Mouse (Mus musculus) myocyte (in vitro differentiated cells): ENCODE results near the gene Gadd45b. TPM values are rescaled to one million over a fixed set of nuclear protein-coding genes. Genes with fewer than 3 reads are reported as not detected.
A peak's percentile ranks its signal among the peaks of the same experiment; 100 is the strongest.

Experiments
- H3K27me3 ChIP-seq: one replicate; pipeline ENCODE4 v1.6.1; 2011; ENCODE audit not compliant: control insufficient read depth, insufficient read depth, insufficient read length
- H3K36me3 ChIP-seq: one replicate; pipeline ENCODE4 v1.6.1; 2011; ENCODE audit not compliant: control insufficient read depth, insufficient read depth
- H3K4me2 ChIP-seq: one replicate; pipeline ENCODE4 v1.6.1; 2011; ENCODE audit warnings: low read depth, control low read depth
- H3K4me3 ChIP-seq: one replicate; pipeline ENCODE4 v1.5.1; 2011; ENCODE audit warnings: mild to moderate bottlenecking, control low read depth, moderate library complexity
- H3K79me2 ChIP-seq: one replicate; pipeline ENCODE4 v1.6.1; 2011; ENCODE audit not compliant: control insufficient read depth, insufficient read depth
- H3ac ChIP-seq: one replicate; pipeline ENCODE4 v1.6.1; 2011; ENCODE audit not compliant: control insufficient read depth, insufficient read length
- CEBPB ChIP-seq: IDR thresholded peaks from 2 replicates; pipeline ENCODE4 v1.6.1; 2011; ENCODE audit warnings: mild to moderate bottlenecking, moderate library complexity; ENCODE audit not compliant: poor library complexity, insufficient read depth, severe bottlenecking
- E2F4 ChIP-seq: IDR thresholded peaks from one replicate; pipeline ENCODE4 v1.6.1; 2011; ENCODE audit warnings: mild to moderate bottlenecking, control low read depth, moderate library complexity; ENCODE audit not compliant: insufficient read depth
- MAX ChIP-seq: IDR thresholded peaks from one replicate; pipeline ENCODE4 v1.6.1; 2011; ENCODE audit warnings: low read depth, mild to moderate bottlenecking, control low read depth
- MYOD1 ChIP-seq, 3 experiments: IDR thresholded peaks; one replicate each; pipeline ENCODE4 v1.6.1; 2011; ENCODE audit warnings: control low read depth in 2 of 3, low read depth in 2 of 3, mild to moderate bottlenecking in 2 of 3, moderate library complexity in 1 of 3; ENCODE audit not compliant: insufficient read length in 2 of 3, control insufficient read depth in 1 of 3
- MYOG ChIP-seq, 3 experiments: IDR thresholded peaks; one replicate each; pipeline ENCODE4 v1.6.1; 2011; ENCODE audit warnings: control low read depth in 2 of 3, low read depth in 2 of 3, mild to moderate bottlenecking in 2 of 3; ENCODE audit not compliant: insufficient read length in 2 of 3, control insufficient read depth in 1 of 3, insufficient read depth in 1 of 3
- POLR2A ChIP-seq: IDR thresholded peaks from one replicate; pipeline ENCODE4 v1.6.1; 2011; ENCODE audit warnings: low read depth, mild to moderate bottlenecking, control low read depth, moderate library complexity; ENCODE audit not compliant: insufficient read length
- POLR2AphosphoS2 ChIP-seq: IDR thresholded peaks from one replicate; pipeline ENCODE4 v1.6.1; 2011; ENCODE audit warnings: low read depth, control low read depth; ENCODE audit not compliant: insufficient read length
- REST ChIP-seq: IDR thresholded peaks from one replicate; pipeline ENCODE4 v1.6.1; 2011; ENCODE audit warnings: mild to moderate bottlenecking, control low read depth, moderate library complexity; ENCODE audit not compliant: insufficient read depth, insufficient read length
- SRF ChIP-seq: IDR thresholded peaks from one replicate; pipeline ENCODE4 v1.6.1; 2011; ENCODE audit warnings: low read depth; ENCODE audit not compliant: control insufficient read depth, insufficient read length
- TCF12 ChIP-seq: IDR thresholded peaks from one replicate; pipeline ENCODE4 v1.6.1; 2011; ENCODE audit warnings: mild to moderate bottlenecking, control low read depth; ENCODE audit not compliant: poor library complexity, insufficient read depth, severe bottlenecking
- TCF3 ChIP-seq: IDR thresholded peaks from one replicate; pipeline ENCODE4 v1.6.1; 2011; ENCODE audit warnings: low read depth, control low read depth; ENCODE audit not compliant: insufficient read length
- USF1 ChIP-seq: IDR thresholded peaks from one replicate; pipeline ENCODE4 v1.6.1; 2011; ENCODE audit warnings: low read depth, mild to moderate bottlenecking, control low read depth, moderate library complexity
- polyA plus RNA-seq: library from polyadenylated mRNA; unstranded; fragments of >200 nt; fragmentation: generic; extraction: Trizol; gene quantifications from one replicate; pipeline ENCODE4 v1.2.1, GENCODE M21; 2012; ENCODE audit warnings: missing spikeins

Gadd45b gene
- polyA plus RNA-seq, 1 experiment, result 52.2 TPM

DNA sequence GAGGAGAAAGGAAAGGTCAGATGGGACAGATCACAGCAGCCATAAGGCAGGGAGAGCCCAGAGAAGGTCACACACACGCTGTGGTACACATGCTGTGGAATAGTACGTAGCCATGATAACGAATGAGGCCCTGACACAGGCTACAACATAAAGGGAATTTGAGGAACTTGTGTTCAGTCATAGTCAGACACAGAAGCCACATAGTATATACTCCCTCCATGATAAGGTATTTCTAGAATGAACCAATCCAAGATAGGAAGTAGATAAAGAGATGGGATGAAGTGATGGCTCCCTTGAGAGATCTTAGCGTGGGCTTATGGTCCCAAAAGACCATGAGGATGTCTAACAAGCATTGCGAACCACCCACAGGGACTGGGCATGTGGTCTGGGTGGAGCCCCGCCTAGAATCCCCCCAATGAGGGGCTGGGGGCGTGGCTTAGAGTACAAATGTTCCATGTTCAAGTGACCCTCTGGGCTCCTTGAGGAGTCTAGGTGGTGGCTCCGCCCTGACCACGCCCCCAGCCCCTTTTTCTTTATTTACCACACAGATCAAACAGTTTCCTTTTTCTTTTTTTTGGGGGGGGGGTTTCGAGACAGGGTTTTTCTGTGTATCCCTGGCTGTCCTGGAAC lies 22.0 kb downstream of the Gadd45b start:
- H3K4me3 ChIP-seq, result no peak overlapping the region

DNA sequence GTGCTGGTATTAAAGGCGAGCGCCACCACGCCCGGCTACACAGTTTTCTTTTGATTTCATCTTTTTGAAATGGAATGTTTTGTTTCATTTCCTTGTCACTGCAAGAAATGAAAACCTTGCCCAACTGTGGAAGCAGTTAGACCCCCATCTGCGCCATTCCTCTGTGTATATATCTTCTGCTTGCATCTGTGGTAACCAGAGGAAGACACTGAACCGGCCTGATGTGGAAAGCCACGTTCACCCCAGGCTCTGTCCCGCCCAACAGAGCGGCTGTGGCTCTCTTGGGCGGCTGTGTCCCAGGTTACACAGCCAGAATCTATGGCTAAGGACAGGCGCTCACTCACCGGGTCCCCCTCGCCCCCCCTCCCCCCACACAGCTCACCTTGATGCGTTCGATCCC lies 22.6 kb downstream of the Gadd45b start:
- H3K79me2 ChIP-seq, result no peaks in the 10 kb centered on the region
- no peak overlapping the region for H3ac ChIP-seq
- no peak for TF ChIP-seq SRF
- no peak for TF ChIP-seq POLR2A
- TF ChIP-seq MYOG (IDR thresholded peaks at IDR 0.05; ENCODE audit: control insufficient read depth in 1 of 3, insufficient read depth in 1 of 3, insufficient read length in 2 of 3, low read depth in 2 of 3), result no peak
- no peak overlapping the region for H3K4me3 ChIP-seq
- no peak overlapping the region for H3K4me2 ChIP-seq
- no peaks in the 10 kb centered on the region for H3K36me3 ChIP-seq
- no peaks in the 10 kb centered on the region for H3K27me3 ChIP-seq

More for the DNA sequence above, 22.0 kb downstream of the Gadd45b start:
- Histone ChIP-seq H3ac (no peak overlapping the region), H3K4me2 (no peak overlapping the region), H3K36me3 (no peaks in the 10 kb centered on the region), H3K27me3 (no peaks in the 10 kb centered on the region), H3K79me2 (no peaks in the 10 kb centered on the region)
- TF ChIP-seq POLR2AphosphoS2 (no peak), E2F4 (no peak), POLR2A (no peak), SRF (no peak), MYOD1 (IDR thresholded peaks at IDR 0.05; ENCODE audit: control insufficient read depth in 1 of 3, insufficient read length in 2 of 3, low read depth in 2 of 3) (no peak), MYOG (IDR thresholded peaks at IDR 0.05; ENCODE audit: control insufficient read depth in 1 of 3, insufficient read depth in 1 of 3, insufficient read length in 2 of 3, low read depth in 2 of 3) (no peak), REST (no peak), MAX (no peak), TCF12 (no peak), CEBPB (no peak), USF1 (no peak), TCF3 (no peak)

DNA sequence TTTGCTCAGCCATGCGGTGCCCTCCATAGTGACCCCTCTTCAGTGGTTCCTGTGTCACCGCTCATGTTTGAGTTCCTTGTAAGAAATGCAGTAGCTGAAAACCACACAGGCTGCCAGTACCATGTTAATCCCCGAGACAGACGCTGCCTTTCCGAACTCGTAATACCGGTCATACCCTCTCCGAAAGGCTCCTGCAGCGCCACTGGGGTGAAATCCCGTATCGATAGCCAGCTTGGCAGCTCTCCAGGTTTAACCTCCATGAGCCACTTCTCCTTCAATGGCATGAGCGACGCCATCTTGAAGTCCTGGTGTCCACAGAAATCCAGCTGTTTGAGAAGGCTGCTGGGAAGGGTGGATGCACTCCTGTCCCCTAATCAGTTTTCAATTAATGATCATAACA lies 24.5 kb downstream of the Gadd45b start:
- H3K79me2 ChIP-seq, result no peaks in the 10 kb centered on the region
- no peak overlapping the region for H3ac ChIP-seq
- H3K4me2 ChIP-seq, result peak overlapping the region; percentile 57
- no peaks in the 10 kb centered on the region for H3K36me3 ChIP-seq
- no peaks in the 10 kb centered on the region for H3K27me3 ChIP-seq
- H3K4me3 ChIP-seq, result no peak overlapping the region
- no peak for TF ChIP-seq MYOD1 (IDR thresholded peaks at IDR 0.05; ENCODE audit: control insufficient read depth in 1 of 3, insufficient read length in 2 of 3, low read depth in 2 of 3)
- no peak for TF ChIP-seq POLR2A
- TF ChIP-seq MAX, result no peak
- no peak for TF ChIP-seq POLR2AphosphoS2
- TF ChIP-seq REST, result no peak
- no peak for TF ChIP-seq E2F4
- TF ChIP-seq USF1, result no peak

DNA sequence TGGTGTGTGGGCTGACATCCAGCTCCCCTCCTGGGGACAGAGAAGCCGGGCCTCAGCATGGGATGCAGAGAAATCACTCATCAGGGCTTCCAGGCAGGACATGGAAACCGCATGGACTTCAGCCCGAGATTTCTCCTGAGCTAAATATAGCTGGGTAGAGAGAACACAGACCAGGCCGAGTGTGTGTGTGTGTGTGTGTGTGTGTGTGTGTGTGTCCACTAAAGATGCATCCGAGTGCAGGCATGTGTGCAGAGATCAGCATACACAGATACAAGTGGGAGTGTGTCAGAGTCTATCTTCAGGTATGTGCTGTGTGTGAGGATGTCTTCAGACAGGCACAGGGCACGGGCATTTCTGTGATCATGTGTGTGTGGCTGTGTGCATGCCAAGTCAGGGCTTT lies 25.0 kb downstream of the Gadd45b start:
- no peak overlapping the region for H3K4me3 ChIP-seq
- H3K36me3 ChIP-seq, result no peaks in the 10 kb centered on the region
- H3K79me2 ChIP-seq, result no peaks in the 10 kb centered on the region
- peak overlapping the region; percentile 57 for H3K4me2 ChIP-seq
- peak in 1 of 3 experiments; percentile 26 for TF ChIP-seq MYOD1 (IDR thresholded peaks at IDR 0.05; ENCODE audit: control insufficient read depth in 1 of 3, insufficient read length in 2 of 3, low read depth in 2 of 3)
- TF ChIP-seq MYOG (IDR thresholded peaks at IDR 0.05; ENCODE audit: control insufficient read depth in 1 of 3, insufficient read depth in 1 of 3, insufficient read length in 2 of 3, low read depth in 2 of 3), result peak in 1 of 3 experiments; percentile 22
- no peak for TF ChIP-seq TCF12
- no peak overlapping the region for H3ac ChIP-seq
- H3K27me3 ChIP-seq, result no peaks in the 10 kb centered on the region

DNA sequence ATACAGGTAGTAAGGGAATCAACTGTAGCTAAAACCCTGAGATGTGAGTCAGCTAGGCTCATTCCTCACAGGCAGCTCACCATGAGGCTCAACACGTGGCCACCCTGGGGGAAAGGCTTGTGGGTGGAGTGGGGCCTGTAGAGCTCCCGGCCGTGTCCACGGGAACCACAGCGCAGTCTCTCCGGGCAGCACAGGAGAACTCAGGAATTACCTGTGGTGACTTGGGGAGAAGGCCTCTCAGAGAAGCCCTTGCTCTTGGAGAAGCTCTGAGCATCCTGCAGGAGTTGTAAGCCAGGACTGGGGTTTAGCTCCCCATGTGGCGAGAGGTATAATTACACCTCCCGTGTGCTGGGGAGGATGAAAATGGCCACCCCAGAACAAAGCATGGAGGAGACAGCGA lies 25.7 kb downstream of the Gadd45b start:
- no peak for TF ChIP-seq POLR2A
- TF ChIP-seq USF1, result peak; percentile 74
- no peaks in the 10 kb centered on the region for H3K36me3 ChIP-seq
- no peak overlapping the region for H3K4me3 ChIP-seq
- peak overlapping the region; percentile 57 for H3K4me2 ChIP-seq
- H3K27me3 ChIP-seq, result no peaks in the 10 kb centered on the region
- H3K79me2 ChIP-seq, result no peaks in the 10 kb centered on the region
- no peak overlapping the region for H3ac ChIP-seq

DNA sequence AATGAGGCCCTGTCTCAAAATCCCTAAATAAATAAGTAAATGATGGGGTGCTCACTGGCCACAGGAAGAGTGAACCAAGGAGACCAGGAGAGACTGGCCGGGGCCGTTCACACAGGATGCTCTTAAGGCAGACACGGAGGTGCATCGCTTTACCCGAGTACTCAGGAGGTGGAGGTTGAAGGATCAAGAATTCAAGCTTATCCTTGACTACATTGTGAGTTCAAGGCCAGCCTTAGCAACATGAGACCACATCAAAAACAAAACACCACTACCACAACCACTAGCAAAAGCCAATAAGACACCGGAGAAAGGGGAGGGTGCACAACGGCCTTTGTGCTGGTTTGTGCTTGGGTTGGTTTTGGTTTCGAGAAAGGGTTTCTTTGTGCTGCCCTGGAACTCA lies 26.5 kb downstream of the Gadd45b start:
- H3K4me2 ChIP-seq, result no peak overlapping the region
- no peaks in the 10 kb centered on the region for H3K27me3 ChIP-seq
- H3K79me2 ChIP-seq, result no peaks in the 10 kb centered on the region
- H3ac ChIP-seq, result no peak overlapping the region
- TF ChIP-seq POLR2A (no peak), CEBPB (no peak), MAX (no peak)
- no peak overlapping the region for H3K4me3 ChIP-seq
- no peaks in the 10 kb centered on the region for H3K36me3 ChIP-seq
